In the genomic region with DNA sequence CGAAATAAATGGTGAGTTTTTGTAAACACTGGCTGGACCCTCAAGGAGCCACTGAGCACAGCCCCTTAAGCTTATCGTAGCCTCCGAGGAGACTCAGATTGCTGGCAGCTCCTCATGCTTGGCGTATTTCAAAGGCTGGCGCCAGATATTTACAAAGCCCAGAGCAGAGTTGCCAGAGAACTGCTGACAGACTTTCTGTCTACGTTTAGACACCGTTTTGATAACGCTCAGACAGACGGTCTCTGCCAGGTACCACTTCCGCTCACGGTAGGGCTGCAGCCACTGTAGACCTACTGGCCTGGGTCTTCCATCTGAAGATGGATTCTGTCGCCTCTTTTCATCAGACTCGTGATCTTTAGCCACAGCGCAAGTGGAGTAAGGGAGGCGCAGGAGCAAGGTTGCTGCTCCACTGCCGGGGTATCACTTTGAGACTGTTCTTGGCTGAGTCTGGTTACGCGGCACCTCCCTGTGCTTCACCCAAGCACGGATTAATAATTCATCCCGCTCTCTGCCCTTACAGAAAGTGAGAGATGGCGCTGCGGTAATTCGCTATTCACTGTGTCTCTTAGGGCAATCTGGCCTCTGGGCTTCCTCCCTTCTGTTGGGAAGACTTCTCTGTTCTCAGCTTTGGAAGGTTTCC, we compare ENCODE assay signal across 10 mouse cellular contexts. TPM values are rescaled to one million over a fixed set of nuclear protein-coding genes. Genes with fewer than 3 reads are reported as not detected.
DNase-seq lines count a peak whose midpoint lies in the region; ATAC-seq and TF ChIP-seq lines count a peak whose summit lies in the region.
"Had no signal": no experiment of that assay in that cellular context is flagged by ENCODE, and none has a peak within 500 bp of the region (broad histone marks: within the 10 kb centered on the region; RNA-seq: fewer than 3 reads in every experiment).

No protein-coding gene starts in this region.

- H3K4me1 ChIP-seq in intestine, embryonic 14.5 days (replicated peaks; ENCODE audit: control insufficient read depth, insufficient read depth, low read length) = no peaks in the 10 kb centered on the region
- no peaks in the 10 kb centered on the region for H3K4me1 ChIP-seq in intestine, postnatal 0 days (replicated peaks; ENCODE audit: control insufficient read depth, insufficient read depth, low read length)
- no peaks in the 10 kb centered on the region for H3K4me1 ChIP-seq in E14TG2a.4 (replicated peaks; ENCODE audit: low read depth, low read length)
- H3K4me1 ChIP-seq in heart, postnatal 0 days (ENCODE audit: control insufficient read depth, insufficient read depth) = peaks cover 9% of the 10 kb centered on the region; the same call in 1 of the 2 replicates
- H3K4me1 ChIP-seq in midbrain, embryonic 15.5 days = no peaks in the 10 kb centered on the region
- H3K4me1 ChIP-seq: embryonic facial prominence, embryonic 12.5 days had no signal

- no peak for DNase-seq in intestine, embryonic 14.5 days (ENCODE audit: low spot score)
- DNase-seq in cerebellum, postnatal 14 days = peak; percentile 19 to 38
- peak; percentile 37 for DNase-seq in heart, postnatal 0 days (ENCODE audit: low spot score)
- DNase-seq in Muller cell, postnatal 12 days (ENCODE audit: inconsistent ontology term) = no peak
- DNase-seq in kidney, adult 8-10 months = no peak
- DNase-seq: thymus, adult 18-20 months had no signal

- WGBS in intestine, embryonic 14.5 days = 55% methylated on average over 23 of the region's 23 CpGs
- 69% methylated on average over 23 of the region's 23 CpGs for WGBS in intestine, postnatal 0 days
- 25% methylated on average over 23 of the region's 23 CpGs for WGBS in heart, postnatal 0 days
- 89% methylated on average over 23 of the region's 23 CpGs for WGBS in midbrain, embryonic 15.5 days

- H3K27ac ChIP-seq in intestine, embryonic 14.5 days (ENCODE audit: low read depth) = no peak overlapping the region
- H3K27ac ChIP-seq in intestine, postnatal 0 days (ENCODE audit: low read depth, low read length) = no peak overlapping the region
- H3K27ac ChIP-seq in heart, postnatal 0 days (ENCODE audit: low read depth) = peak overlapping the region; percentile 4
- no peak overlapping the region for H3K27ac ChIP-seq in midbrain, embryonic 15.5 days
- H3K27ac ChIP-seq: embryonic facial prominence, embryonic 12.5 days had no signal

- TF ChIP-seq CTCF in intestine, postnatal 0 days (IDR thresholded peaks at IDR 0.05; ENCODE audit: low read depth) = no peak
- no peak for TF ChIP-seq CTCF in E14TG2a.4 (conservative IDR thresholded peaks at IDR 0.05; ENCODE audit: low read length)
- TF ChIP-seq CTCF in heart, postnatal 0 days (IDR thresholded peaks at IDR 0.05; ENCODE audit: low read depth) = no peak

- no peak overlapping the region; the same call in 1 of the 2 replicates for H3K4me3 ChIP-seq in intestine, embryonic 14.5 days (ENCODE audit: low read depth, low read length)
- no peak overlapping the region for H3K4me3 ChIP-seq in intestine, postnatal 0 days (ENCODE audit: low read depth, low read length)
- peak overlapping the region; percentile 51 for H3K4me3 ChIP-seq in E14TG2a.4 (replicated peaks; ENCODE audit: low read length)
- peak overlapping the region; percentile 38 for H3K4me3 ChIP-seq in heart, postnatal 0 days (ENCODE audit: low read depth, low read length)
- no peak overlapping the region for H3K4me3 ChIP-seq in midbrain, embryonic 15.5 days
- H3K4me3 ChIP-seq: embryonic facial prominence, embryonic 12.5 days had no signal

- ATAC-seq in intestine, embryonic 14.5 days (replicated peaks; ENCODE audit: low FRiP score, low TSS enrichment, low read depth) = 0 out of 2 replicates have a peak, but pooled peaks have one; percentile 15
- ATAC-seq in intestine, postnatal 0 days = no peak
- peak; percentile 41 for ATAC-seq in heart, postnatal 0 days (ENCODE audit: insufficient read depth, low read depth)
- ATAC-seq in midbrain, embryonic 15.5 days (replicated peaks) = no peak

- peak overlapping the region; percentile 34 for H3K4me2 ChIP-seq in intestine, embryonic 14.5 days (ENCODE audit: low read length)
- no peak overlapping the region; the same call in 1 of the 2 replicates for H3K4me2 ChIP-seq in intestine, postnatal 0 days (replicated peaks; ENCODE audit: low read depth)
- H3K4me2 ChIP-seq in heart, postnatal 0 days (ENCODE audit: low read depth, low read length) = peak overlapping the region; percentile 57
- H3K4me2 ChIP-seq in midbrain, embryonic 15.5 days = no peak overlapping the region
- H3K4me2 ChIP-seq: embryonic facial prominence, embryonic 12.5 days had no signal

- no peak overlapping the region for H3K9ac ChIP-seq in intestine, embryonic 14.5 days (ENCODE audit: low read length)
- H3K9ac ChIP-seq in intestine, postnatal 0 days (ENCODE audit: low read depth, low read length) = no peak overlapping the region
- H3K9ac ChIP-seq in heart, postnatal 0 days (replicated peaks; ENCODE audit: low read depth, low read length) = peak overlapping the region; percentile 22; the same call in 1 of the 2 replicates
- no peak overlapping the region for H3K9ac ChIP-seq in midbrain, embryonic 15.5 days
- H3K9ac ChIP-seq: embryonic facial prominence, embryonic 12.5 days had no signal

- H3K36me3 ChIP-seq in intestine, embryonic 14.5 days (ENCODE audit: control insufficient read depth, insufficient read depth, low read length) = no peaks in the 10 kb centered on the region
- no peaks in the 10 kb centered on the region for H3K36me3 ChIP-seq in intestine, postnatal 0 days (ENCODE audit: control insufficient read depth, insufficient read depth)
- H3K36me3 ChIP-seq in E14TG2a.4 (ENCODE audit: insufficient read depth, low read length) = no peaks in the 10 kb centered on the region
- no peaks in the 10 kb centered on the region for H3K36me3 ChIP-seq in heart, postnatal 0 days (replicated peaks; ENCODE audit: control insufficient read depth, insufficient read depth, low read length)
- H3K36me3 ChIP-seq in midbrain, embryonic 15.5 days (replicated peaks) = no peaks in the 10 kb centered on the region
- H3K36me3 ChIP-seq: embryonic facial prominence, embryonic 12.5 days had no signal

- TF ChIP-seq EP300 in heart, postnatal 0 days (IDR thresholded peaks at IDR 0.05; ENCODE audit: low read depth) = no peak

- H3K27me3 ChIP-seq in intestine, embryonic 14.5 days (replicated peaks; ENCODE audit: control insufficient read depth, insufficient read depth, low read length) = no peaks in the 10 kb centered on the region
- H3K27me3 ChIP-seq in intestine, postnatal 0 days (replicated peaks; ENCODE audit: control insufficient read depth, insufficient read depth, low read length) = no peaks in the 10 kb centered on the region
- no peaks in the 10 kb centered on the region for H3K27me3 ChIP-seq in E14TG2a.4 (ENCODE audit: insufficient read depth, low read length)
- no peaks in the 10 kb centered on the region for H3K27me3 ChIP-seq in heart, postnatal 0 days (ENCODE audit: control insufficient read depth, insufficient read depth, low read length)
- H3K27me3 ChIP-seq in midbrain, embryonic 15.5 days (replicated peaks) = no peaks in the 10 kb centered on the region
- H3K27me3 ChIP-seq: embryonic facial prominence, embryonic 12.5 days had no signal

- no peaks in the 10 kb centered on the region for H3K9me3 ChIP-seq in intestine, embryonic 14.5 days (ENCODE audit: control insufficient read depth, low read length)
- H3K9me3 ChIP-seq in intestine, postnatal 0 days (ENCODE audit: control insufficient read depth) = no peaks in the 10 kb centered on the region
- no peaks in the 10 kb centered on the region for H3K9me3 ChIP-seq in E14TG2a.4 (ENCODE audit: low read length)
- H3K9me3 ChIP-seq in heart, postnatal 0 days (replicated peaks; ENCODE audit: control insufficient read depth, low read length) = no peaks in the 10 kb centered on the region
- no peaks in the 10 kb centered on the region for H3K9me3 ChIP-seq in midbrain, embryonic 15.5 days
- H3K9me3 ChIP-seq: embryonic facial prominence, embryonic 12.5 days had no signal

RNA-seq across cellular contexts. Expression of a gene that starts 40.7 kb away (rescaled TPM):
- 0.45 and 0.48 TPM in 2 replicates for polyA plus RNA-seq in intestine, embryonic 14.5 days (2014; fragmentation: Nextera tagmentation; extraction: Ambion mirVana)
- polyA plus RNA-seq in intestine, postnatal 0 days (2015; fragmentation: Nextera tagmentation; extraction: Ambion mirVana) = 0.08 and 0.18 TPM in 2 replicates
- 0.04 TPM in 1 of 2 replicates, not detected in the other for total RNA-seq in heart, postnatal 0 days (2014; rRNA removed; ENCODE audit: low replicate concordance)
- polyA plus RNA-seq in heart, postnatal 0 days (2015; fragmentation: Nextera tagmentation; extraction: Ambion mirVana) = 1.0 and 1.3 TPM in 2 replicates
- polyA plus RNA-seq in midbrain, embryonic 15.5 days (2015; fragmentation: Nextera tagmentation; extraction: Ambion mirVana) = 1.4 TPM in 2 replicates
- polyA plus RNA-seq: embryonic facial prominence, embryonic 12.5 days had no signal

Comparison
In these comparisons a context has a peak if more than half of its experiments do, and no peak if none do; other contexts are left out.
1. ATAC-seq: peak in intestine, embryonic 14.5 days (single experiment) and heart, postnatal 0 days (single experiment); none in intestine, postnatal 0 days (single experiment) and midbrain, embryonic 15.5 days (single experiment).
2. H3K4me2 ChIP-seq: peak in intestine, embryonic 14.5 days (single experiment) and heart, postnatal 0 days (single experiment); none in intestine, postnatal 0 days (single experiment) and midbrain, embryonic 15.5 days (single experiment).
3. DNase-seq: peak in cerebellum, postnatal 14 days (2 of 2) and heart, postnatal 0 days (single experiment); none in intestine, embryonic 14.5 days (single experiment), Muller cell, postnatal 12 days (single experiment) and kidney, adult 8-10 months (0 of 2).
4. H3K4me3 ChIP-seq: peak in E14TG2a.4 (single experiment) and heart, postnatal 0 days (single experiment); none in intestine, embryonic 14.5 days (single experiment), intestine, postnatal 0 days (single experiment) and midbrain, embryonic 15.5 days (single experiment).